Mouse (Mus musculus): ENCODE results near the gene Tex30. TPM values are rescaled to one million over a fixed set of nuclear protein-coding genes. Genes with fewer than 3 reads are reported as not detected.
"Not testable (repeated sequence)": the region's sequence is repeated elsewhere in the genome, so short reads cannot be mapped to it uniquely, and the experiment has no call there.

Gene Tex30
- total and polyA plus RNA-seq, 2 experiments, result 3.5 to 7.7 TPM

DNA sequence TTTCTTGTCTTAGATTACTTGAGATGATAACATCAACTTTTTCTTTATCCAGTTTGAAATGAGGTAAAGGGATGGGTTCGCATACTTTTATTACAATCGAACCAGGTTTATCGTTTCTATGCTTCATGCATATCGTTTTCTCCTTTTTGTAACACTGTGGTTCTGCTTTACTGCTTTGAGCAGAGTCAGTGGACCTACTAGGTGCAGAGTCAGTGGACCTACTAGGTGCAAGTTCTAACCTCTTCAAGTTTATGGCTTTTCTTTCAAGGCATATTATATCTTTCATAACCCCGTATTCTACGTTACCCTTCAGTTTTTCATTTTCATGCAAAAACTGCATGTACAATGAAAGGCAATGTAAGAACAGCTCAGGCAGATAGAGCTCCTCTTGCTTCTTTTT, 38.8 kb downstream of the Tex30 start:
- no peak for TF ChIP-seq POLR2A (IDR thresholded peaks at IDR 0.05; ENCODE audit: extremely low read depth, insufficient read depth, low read length)
- TF ChIP-seq CTCF (IDR thresholded peaks at IDR 0.05; ENCODE audit: low read depth, low read length), result no peak
- Histone ChIP-seq H3K27ac (replicated peaks; ENCODE audit: insufficient read depth, low read depth, low read length) (no peak overlapping the region), H3K36me3 (ENCODE audit: control insufficient read depth, insufficient read depth, low read length) (no peaks in the 10 kb centered on the region), H3K4me1 (ENCODE audit: control insufficient read depth, insufficient read depth, low read length) (no peaks in the 10 kb centered on the region), H3K79me2 (ENCODE audit: control insufficient read depth, insufficient read depth, low read length) (no peaks in the 10 kb centered on the region), H3K4me3 (ENCODE audit: insufficient read depth, low read depth, low read length) (no peak overlapping the region), H3K27me3 (ENCODE audit: control insufficient read depth, insufficient read depth, low read length) (no peaks in the 10 kb centered on the region), H3K9ac (ENCODE audit: low read depth, low read length) (no peak overlapping the region)
- no peak for DNase-seq (ENCODE audit: extremely low read depth, low read depth, low spot score)
- WGBS, result 93% methylated on average over 6 of the region's 6 CpGs

DNA sequence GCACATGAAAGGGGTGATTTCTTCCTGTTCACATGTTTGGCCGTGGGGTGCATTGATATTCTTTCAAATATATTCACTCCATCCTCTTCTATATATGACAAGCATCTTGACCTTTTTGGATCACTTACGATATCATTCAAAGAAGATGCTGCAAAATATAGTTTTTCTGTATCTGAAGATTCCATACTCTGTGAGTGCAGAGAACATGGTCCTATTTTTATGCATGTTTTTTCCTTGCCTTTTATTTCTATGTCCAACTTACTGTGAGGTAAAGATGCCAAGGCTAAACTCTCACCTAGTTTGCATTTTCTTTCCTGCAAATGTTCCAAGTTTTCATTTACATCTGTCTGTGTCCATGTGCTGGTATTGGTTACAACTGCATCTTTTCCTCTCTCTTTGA, 40.4 kb downstream of the Tex30 start, which contains the start of gene Gm8251:
Gene Gm8251 (minus strand): TSS at position 101 of the 400 bp plus-strand sequence.
- no peak for DNase-seq (ENCODE audit: extremely low read depth, low read depth, low spot score)
- TF ChIP-seq CTCF (IDR thresholded peaks at IDR 0.05; ENCODE audit: low read depth, low read length) (no peak), POLR2A (IDR thresholded peaks at IDR 0.05; ENCODE audit: extremely low read depth, insufficient read depth, low read length) (no peak)
- Histone ChIP-seq H3K27ac (replicated peaks; ENCODE audit: insufficient read depth, low read depth, low read length) (no peak within 1 kb of the TSS), H3K4me3 (ENCODE audit: insufficient read depth, low read depth, low read length) (no peak within 1 kb of the TSS), H3K4me1 (ENCODE audit: control insufficient read depth, insufficient read depth, low read length) (no peaks in the 10 kb centered on the region), H3K27me3 (ENCODE audit: control insufficient read depth, insufficient read depth, low read length) (no peaks in the 10 kb centered on the region), H3K9ac (ENCODE audit: low read depth, low read length) (no peak within 1 kb of the TSS), H3K36me3 (ENCODE audit: control insufficient read depth, insufficient read depth, low read length) (no peaks in the 10 kb centered on the region), H3K79me2 (ENCODE audit: control insufficient read depth, insufficient read depth, low read length) (no peaks in the 10 kb centered on the region)
- 87% methylated on average over 2 of the region's 2 CpGs for WGBS

DNA sequence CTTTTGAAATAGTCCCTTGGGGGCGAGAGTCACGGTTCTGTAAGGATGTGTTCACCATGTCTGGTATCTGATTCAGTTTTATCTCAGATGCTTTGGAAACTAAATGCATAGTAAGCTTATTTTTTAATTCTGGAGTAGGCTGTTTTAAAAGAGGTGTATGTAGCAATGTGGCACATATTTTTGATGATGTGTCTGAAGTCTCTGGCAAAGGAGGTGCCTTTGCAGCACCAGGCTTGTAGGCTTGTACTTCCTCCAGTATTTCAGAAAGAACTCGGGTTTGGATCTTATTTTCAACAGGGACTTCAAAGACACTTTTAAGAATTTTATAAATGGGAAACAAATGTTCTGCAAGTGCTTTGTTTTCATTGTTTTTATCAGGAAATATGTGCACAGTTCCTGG, 44.4 kb downstream of the Tex30 start:
- Histone ChIP-seq H3K27ac (replicated peaks; ENCODE audit: insufficient read depth, low read depth, low read length) (no peak overlapping the region), H3K4me3 (ENCODE audit: insufficient read depth, low read depth, low read length) (no peak overlapping the region), H3K79me2 (ENCODE audit: control insufficient read depth, insufficient read depth, low read length) (no peaks in the 10 kb centered on the region), H3K4me1 (ENCODE audit: control insufficient read depth, insufficient read depth, low read length) (no peaks in the 10 kb centered on the region), H3K9ac (ENCODE audit: low read depth, low read length) (no peak overlapping the region), H3K36me3 (ENCODE audit: control insufficient read depth, insufficient read depth, low read length) (no peaks in the 10 kb centered on the region), H3K27me3 (ENCODE audit: control insufficient read depth, insufficient read depth, low read length) (no peaks in the 10 kb centered on the region)
- DNase-seq (ENCODE audit: extremely low read depth, low read depth, low spot score), result no peak
- TF ChIP-seq CTCF (IDR thresholded peaks at IDR 0.05; ENCODE audit: low read depth, low read length) (no peak), POLR2A (IDR thresholded peaks at IDR 0.05; ENCODE audit: extremely low read depth, insufficient read depth, low read length) (no peak)
- 86% methylated on average over 3 of the region's 3 CpGs for WGBS

DNA sequence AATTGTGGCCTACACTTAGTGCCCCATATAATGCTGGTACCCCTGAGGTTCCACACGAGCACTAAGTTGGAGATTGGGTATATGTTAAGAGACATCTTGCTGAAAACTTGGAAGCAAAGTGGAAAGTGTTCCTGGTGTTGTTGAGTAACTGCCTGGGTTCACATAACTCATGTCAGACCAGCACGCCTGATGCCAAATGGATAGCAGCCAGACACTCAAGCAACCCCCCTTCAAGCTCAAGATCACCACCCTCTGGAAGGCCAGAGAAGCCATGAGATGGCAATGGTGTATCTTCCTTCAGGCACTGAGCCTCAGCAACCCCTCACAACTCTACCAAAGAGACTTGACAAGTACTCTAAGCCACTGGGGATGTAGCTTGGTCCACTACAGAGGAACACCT, 55.7 kb downstream of the Tex30 start:
- H3K9ac ChIP-seq (ENCODE audit: low read depth, low read length), result no peak overlapping the region
- no peak for DNase-seq (ENCODE audit: extremely low read depth, low read depth, low spot score)
- H3K79me2 ChIP-seq (ENCODE audit: control insufficient read depth, insufficient read depth, low read length), result no peaks in the 10 kb centered on the region
- H3K36me3 ChIP-seq (ENCODE audit: control insufficient read depth, insufficient read depth, low read length), result no peaks in the 10 kb centered on the region
- no peaks in the 10 kb centered on the region for H3K27me3 ChIP-seq (ENCODE audit: control insufficient read depth, insufficient read depth, low read length)
- no peak overlapping the region for H3K4me3 ChIP-seq (ENCODE audit: insufficient read depth, low read depth, low read length)
- H3K27ac ChIP-seq (replicated peaks; ENCODE audit: insufficient read depth, low read depth, low read length), result no peak overlapping the region
- H3K4me1 ChIP-seq (ENCODE audit: control insufficient read depth, insufficient read depth, low read length), result peaks cover 4% of the 10 kb centered on the region; the same call in 1 of the 2 replicates
- TF ChIP-seq CTCF (IDR thresholded peaks at IDR 0.05; ENCODE audit: low read depth, low read length) (no peak), POLR2A (IDR thresholded peaks at IDR 0.05; ENCODE audit: extremely low read depth, insufficient read depth, low read length) (no peak)
- WGBS, result 80% methylated on average over 2 of the region's 2 CpGs

DNA sequence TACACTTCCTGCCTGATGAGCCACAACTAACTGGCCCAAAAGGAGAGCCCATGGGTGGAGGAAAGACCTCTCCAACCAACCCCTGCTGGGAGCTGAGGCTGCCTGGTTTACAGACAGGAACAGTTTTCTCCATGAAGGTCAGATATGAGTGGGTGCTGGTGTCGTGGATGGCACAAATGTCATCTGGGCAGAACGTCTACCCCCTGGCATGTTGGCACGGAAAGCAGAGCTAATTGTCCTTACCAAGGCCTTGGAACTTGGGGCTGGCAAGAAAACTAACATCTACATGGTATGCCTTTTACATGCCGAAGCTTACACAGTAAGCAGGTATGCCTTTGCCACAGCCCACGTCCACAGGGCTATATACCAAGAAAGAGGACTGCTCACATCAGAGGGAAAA, 56.6 kb downstream of the Tex30 start:
- not testable (repeated sequence) for H3K27me3 ChIP-seq (ENCODE audit: control insufficient read depth, insufficient read depth, low read length); DNase-seq (ENCODE audit: extremely low read depth, low read depth, low spot score); H3K4me3 ChIP-seq (ENCODE audit: insufficient read depth, low read depth, low read length); H3K27ac ChIP-seq (replicated peaks; ENCODE audit: insufficient read depth, low read depth, low read length); H3K4me1 ChIP-seq (ENCODE audit: control insufficient read depth, insufficient read depth, low read length); H3K79me2 ChIP-seq (ENCODE audit: control insufficient read depth, insufficient read depth, low read length); H3K36me3 ChIP-seq (ENCODE audit: control insufficient read depth, insufficient read depth, low read length); H3K9ac ChIP-seq (ENCODE audit: low read depth, low read length)
- WGBS, result 82% methylated on average over 5 of the region's 5 CpGs

DNA sequence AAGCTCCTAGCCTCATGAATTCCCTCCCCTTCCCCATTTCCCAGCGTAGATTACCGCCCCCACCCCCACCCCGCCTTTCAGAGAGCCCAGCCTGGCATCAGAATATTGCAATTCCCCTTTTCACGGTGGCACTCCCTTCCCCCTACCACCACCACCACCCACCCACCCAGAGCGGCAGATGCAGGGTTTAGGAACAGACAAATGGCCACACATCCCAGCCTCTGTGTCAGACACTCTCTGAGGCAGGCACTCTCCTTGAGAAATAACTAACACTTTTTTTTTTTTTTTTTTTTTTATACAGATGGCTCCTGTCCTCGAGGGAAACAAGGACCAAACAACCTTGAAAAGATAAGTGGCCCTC, 59.7 kb downstream of the Tex30 start:
- Histone ChIP-seq H3K36me3 (ENCODE audit: control insufficient read depth, insufficient read depth, low read length) (no peaks in the 10 kb centered on the region), H3K27ac (replicated peaks; ENCODE audit: insufficient read depth, low read depth, low read length) (no peak overlapping the region), H3K4me3 (ENCODE audit: insufficient read depth, low read depth, low read length) (no peak overlapping the region; the same call in 1 of the 2 replicates), H3K79me2 (ENCODE audit: control insufficient read depth, insufficient read depth, low read length) (no peaks in the 10 kb centered on the region), H3K27me3 (ENCODE audit: control insufficient read depth, insufficient read depth, low read length) (no peaks in the 10 kb centered on the region), H3K9ac (ENCODE audit: low read depth, low read length) (no peak overlapping the region), H3K4me1 (ENCODE audit: control insufficient read depth, insufficient read depth, low read length) (peaks cover 4% of the 10 kb centered on the region; the same call in 1 of the 2 replicates)
- TF ChIP-seq CTCF (IDR thresholded peaks at IDR 0.05; ENCODE audit: low read depth, low read length), result no peak
- TF ChIP-seq POLR2A (IDR thresholded peaks at IDR 0.05; ENCODE audit: extremely low read depth, insufficient read depth, low read length), result no peak
- no peak for DNase-seq (ENCODE audit: extremely low read depth, low read depth, low spot score)
- 19% methylated on average over 6 of the region's 6 CpGs for WGBS
